Mouse (Mus musculus) small intestine, adult 2 months (tissue): ENCODE data around the gene Rint1.

Experiments used
- CTCF ChIP-seq: fragments of 200-500 bp; IDR thresholded peaks from 2 replicates; pipeline ENCODE4 v1.5.1; 2012; ENCODE audit warnings: low read depth, mild to moderate bottlenecking, control low read depth, inconsistent platforms, low read length, moderate library complexity, mixed read lengths; ENCODE audit not compliant: insufficient replicate concordance, insufficient read length; ENCODE audit errors: extremely low read depth
- POLR2A ChIP-seq: fragments of 200-500 bp; IDR thresholded peaks from 2 replicates; pipeline ENCODE4 v1.6.1; 2012; ENCODE audit warnings: low read depth, mild to moderate bottlenecking, control low read depth, inconsistent platforms, low read length, moderate library complexity

DNA sequence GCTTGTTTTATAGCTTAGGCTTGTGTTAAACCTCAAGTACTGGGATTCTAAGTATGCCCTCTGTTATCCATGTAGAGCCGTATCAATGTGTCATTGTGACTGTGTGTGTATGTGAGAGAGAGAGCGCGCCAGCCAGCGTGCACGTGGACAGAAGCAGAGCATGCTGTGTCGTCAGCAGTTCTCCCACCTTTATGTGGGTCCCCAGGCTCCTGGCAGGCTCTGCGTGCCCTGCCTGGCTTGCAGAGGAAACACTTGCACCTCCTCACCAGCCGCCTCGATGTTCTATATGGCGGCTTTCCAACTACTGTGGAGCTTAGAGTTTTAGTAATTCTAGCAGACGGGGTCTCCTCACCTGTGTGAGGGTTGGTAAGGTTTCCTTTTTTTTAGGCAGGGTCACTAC is 34.8 kb downstream of the Rint1 start:
- TF ChIP-seq POLR2A, result no peak
- TF ChIP-seq CTCF, result no peak
